Mouse (Mus musculus): ENCODE measurements around the gene Mbtd1. TPM values are rescaled to one million over a fixed set of nuclear protein-coding genes. Genes with fewer than 3 reads are reported as not detected.
"Not testable (repeated sequence)": the region's sequence is repeated elsewhere in the genome, so short reads cannot be mapped to it uniquely, and the experiment has no call there.

The Mbtd1 gene
- polyA plus RNA-seq, 1 experiment from 2014 or later = 26.7 TPM

DNA sequence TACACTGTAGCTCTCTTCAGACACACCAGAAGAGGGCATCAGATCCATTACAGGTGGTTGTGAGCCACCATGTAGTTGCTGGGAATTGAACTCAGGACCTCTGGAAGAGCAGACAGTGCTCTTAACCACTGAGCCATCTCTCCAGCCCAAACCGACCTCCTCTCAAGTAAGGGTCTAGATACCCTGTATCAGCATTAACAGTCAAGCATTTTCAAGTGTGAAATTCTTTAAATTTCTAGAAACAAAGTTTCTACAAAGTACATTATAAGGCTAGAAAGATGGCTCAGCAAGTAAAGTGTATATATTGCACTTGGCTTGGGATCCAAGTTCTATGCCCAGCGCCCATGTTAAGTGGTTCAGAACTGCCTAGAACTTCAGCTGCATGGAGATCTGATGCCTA is 29.4 kb downstream of the Mbtd1 start:
- not testable (repeated sequence) for H3K27me3 ChIP-seq (ENCODE audit: control insufficient read depth, insufficient read depth, low read length); H3K4me3 ChIP-seq (replicated peaks; ENCODE audit: low read depth, low read length); ATAC-seq (ENCODE audit: low FRiP score, low TSS enrichment); H3K9me3 ChIP-seq (ENCODE audit: control insufficient read depth, low read length); H3K4me2 ChIP-seq (ENCODE audit: low read length); H3K27ac ChIP-seq (replicated peaks; ENCODE audit: low read depth, low read length); H3K4me1 ChIP-seq (ENCODE audit: control insufficient read depth, insufficient read depth, low read length); DNase-seq; H3K9ac ChIP-seq (replicated peaks; ENCODE audit: low read length)
- H3K36me3 ChIP-seq (ENCODE audit: control insufficient read depth, insufficient read depth, low read length) = peaks cover 80% of the 10 kb centered on the region
- 95% methylated on average over 2 of the region's 2 CpGs for WGBS

DNA sequence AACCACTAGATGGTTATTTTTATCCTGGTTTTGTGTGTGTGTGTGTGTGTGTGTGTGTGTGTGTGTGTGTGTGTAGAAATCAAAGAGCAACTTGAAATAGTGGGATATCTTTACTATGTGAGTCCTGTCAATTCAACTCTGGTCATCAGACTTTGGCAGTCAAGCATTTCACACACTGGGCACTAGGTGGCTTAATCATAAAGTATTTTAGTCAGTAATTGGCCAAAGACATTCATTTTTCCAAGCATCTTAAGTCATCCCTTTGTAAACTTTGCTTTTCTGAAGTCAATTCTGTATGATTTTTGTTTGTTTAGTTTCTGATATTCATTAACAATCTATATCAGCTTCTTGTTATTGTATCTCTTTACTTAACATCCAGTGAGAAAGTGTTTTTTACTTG is 43.5 kb downstream of the Mbtd1 start:
- Histone ChIP-seq H3K36me3 (ENCODE audit: control insufficient read depth, insufficient read depth, low read length) (peaks cover 84% of the 10 kb centered on the region), H3K9me3 (ENCODE audit: control insufficient read depth, low read length) (no peaks in the 10 kb centered on the region), H3K27me3 (ENCODE audit: control insufficient read depth, insufficient read depth, low read length) (no peaks in the 10 kb centered on the region), H3K4me1 (ENCODE audit: control insufficient read depth, insufficient read depth, low read length) (no peaks in the 10 kb centered on the region), H3K9ac (replicated peaks; ENCODE audit: low read length) (no peak overlapping the region), H3K4me3 (replicated peaks; ENCODE audit: low read depth, low read length) (no peak overlapping the region), H3K27ac (replicated peaks; ENCODE audit: low read depth, low read length) (no peak overlapping the region), H3K4me2 (ENCODE audit: low read length) (no peak overlapping the region)
- no peak for ATAC-seq (ENCODE audit: low FRiP score, low TSS enrichment)
- DNase-seq = no peak

DNA sequence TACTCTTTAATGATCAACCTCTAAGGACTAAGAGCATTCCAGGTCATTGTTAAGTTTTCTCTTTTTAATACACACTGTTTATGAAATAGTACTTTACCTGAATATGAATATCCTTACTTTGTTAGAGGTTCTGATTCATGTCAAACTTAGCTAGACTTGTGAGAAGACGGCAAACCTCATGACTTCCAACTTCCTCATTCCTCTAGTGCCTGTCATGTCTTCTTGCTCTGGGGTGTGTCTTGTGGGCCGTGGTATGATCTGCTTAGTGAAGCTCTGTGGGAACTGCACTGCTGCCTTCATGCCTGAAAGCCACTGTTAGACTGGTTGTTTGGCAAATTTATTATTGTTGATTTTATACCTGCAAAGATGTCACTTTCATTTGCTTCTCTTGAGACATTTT is 55.3 kb downstream of the Mbtd1 start:
- ATAC-seq (ENCODE audit: low FRiP score, low TSS enrichment) (no peak), DNase-seq (no peak)
- no peak overlapping the region for H3K4me3 ChIP-seq (replicated peaks; ENCODE audit: low read depth, low read length)
- H3K27ac ChIP-seq (replicated peaks; ENCODE audit: low read depth, low read length) = no peak overlapping the region
- no peaks in the 10 kb centered on the region for H3K4me1 ChIP-seq (ENCODE audit: control insufficient read depth, insufficient read depth, low read length)
- H3K27me3 ChIP-seq (ENCODE audit: control insufficient read depth, insufficient read depth, low read length) = no peaks in the 10 kb centered on the region
- peaks cover 73% of the 10 kb centered on the region for H3K36me3 ChIP-seq (ENCODE audit: control insufficient read depth, insufficient read depth, low read length)
- no peaks in the 10 kb centered on the region for H3K9me3 ChIP-seq (ENCODE audit: control insufficient read depth, low read length)
- H3K9ac ChIP-seq (replicated peaks; ENCODE audit: low read length) = no peak overlapping the region
- WGBS = 96% methylated on average over 2 of the region's 2 CpGs
- H3K4me2 ChIP-seq (ENCODE audit: low read length) = no peak overlapping the region

DNA sequence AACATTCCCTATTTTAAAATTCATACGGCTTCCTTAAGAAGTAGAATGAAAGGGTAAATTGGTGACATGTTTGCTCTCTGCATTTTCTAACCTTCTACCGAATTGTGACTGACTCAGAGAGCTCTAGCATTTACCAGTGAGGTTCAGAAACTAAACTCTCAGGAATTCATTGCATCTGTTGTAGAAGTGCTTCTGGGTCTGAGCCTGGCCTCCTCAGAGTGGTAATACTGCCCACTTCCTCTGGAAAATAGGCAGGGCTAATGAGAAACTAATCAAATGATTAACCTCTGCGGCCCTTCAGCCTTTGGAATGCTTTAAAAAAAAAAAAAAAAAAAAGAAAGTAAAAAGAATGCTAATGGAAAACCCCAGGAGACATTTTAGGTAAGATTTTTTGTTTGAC is 59.3 kb downstream of the Mbtd1 start:
- Histone ChIP-seq H3K27ac (replicated peaks; ENCODE audit: low read depth, low read length) (no peak overlapping the region), H3K27me3 (ENCODE audit: control insufficient read depth, insufficient read depth, low read length) (no peaks in the 10 kb centered on the region), H3K9ac (replicated peaks; ENCODE audit: low read length) (no peak overlapping the region), H3K4me3 (replicated peaks; ENCODE audit: low read depth, low read length) (no peak overlapping the region), H3K36me3 (ENCODE audit: control insufficient read depth, insufficient read depth, low read length) (peaks cover 54% of the 10 kb centered on the region), H3K4me1 (ENCODE audit: control insufficient read depth, insufficient read depth, low read length) (no peaks in the 10 kb centered on the region), H3K9me3 (ENCODE audit: control insufficient read depth, low read length) (no peaks in the 10 kb centered on the region), H3K4me2 (ENCODE audit: low read length) (no peak overlapping the region)
- ATAC-seq (ENCODE audit: low FRiP score, low TSS enrichment) = no peak
- WGBS = 83% methylated on average over 3 of the region's 3 CpGs
- DNase-seq = no peak

DNA sequence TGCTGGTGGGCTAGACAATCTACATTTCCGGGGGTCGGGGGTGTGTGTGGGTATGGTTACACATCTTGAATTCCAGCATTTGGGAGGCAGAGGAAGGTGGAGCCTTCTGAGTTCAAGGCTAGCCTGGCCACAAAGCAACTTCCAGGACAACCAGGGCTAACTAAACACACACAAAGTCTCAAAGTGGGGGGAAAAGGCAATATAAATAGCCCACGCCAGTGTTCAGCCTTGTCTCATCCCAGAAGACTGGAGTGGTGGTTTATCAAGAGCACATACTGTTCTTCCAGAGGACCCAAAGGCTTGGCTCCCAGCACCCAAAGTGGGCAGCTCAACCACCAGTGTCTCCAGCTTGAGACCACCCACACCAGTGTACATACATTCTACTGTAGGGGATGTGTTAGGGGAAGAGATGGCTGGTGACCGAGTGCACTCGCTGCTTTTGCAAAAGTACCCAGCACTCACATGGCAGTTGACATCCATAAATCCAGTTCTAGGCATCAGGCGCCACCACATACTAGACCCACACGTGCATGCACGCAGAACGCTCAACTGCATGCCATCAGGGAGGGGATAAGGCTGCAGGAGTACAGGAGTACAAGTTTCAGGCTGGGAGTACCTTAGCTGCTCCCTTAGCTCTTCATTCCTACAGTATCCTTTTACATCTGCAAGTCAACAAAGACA is 63.4 kb downstream of the Mbtd1 start:
- no peaks in the 10 kb centered on the region for H3K9me3 ChIP-seq (ENCODE audit: control insufficient read depth, low read length)
- no peak overlapping the region for H3K9ac ChIP-seq (replicated peaks; ENCODE audit: low read length)
- H3K36me3 ChIP-seq (ENCODE audit: control insufficient read depth, insufficient read depth, low read length) = peaks cover 48% of the 10 kb centered on the region
- ATAC-seq (ENCODE audit: low FRiP score, low TSS enrichment) (no peak), DNase-seq (no peak)
- H3K27ac ChIP-seq (replicated peaks; ENCODE audit: low read depth, low read length) = no peak overlapping the region
- 95% methylated on average over 9 of the region's 9 CpGs for WGBS
- H3K27me3 ChIP-seq (ENCODE audit: control insufficient read depth, insufficient read depth, low read length) = no peaks in the 10 kb centered on the region
- no peaks in the 10 kb centered on the region for H3K4me1 ChIP-seq (ENCODE audit: control insufficient read depth, insufficient read depth, low read length)
- no peak overlapping the region for H3K4me2 ChIP-seq (ENCODE audit: low read length)
- H3K4me3 ChIP-seq (replicated peaks; ENCODE audit: low read depth, low read length) = no peak overlapping the region

DNA sequence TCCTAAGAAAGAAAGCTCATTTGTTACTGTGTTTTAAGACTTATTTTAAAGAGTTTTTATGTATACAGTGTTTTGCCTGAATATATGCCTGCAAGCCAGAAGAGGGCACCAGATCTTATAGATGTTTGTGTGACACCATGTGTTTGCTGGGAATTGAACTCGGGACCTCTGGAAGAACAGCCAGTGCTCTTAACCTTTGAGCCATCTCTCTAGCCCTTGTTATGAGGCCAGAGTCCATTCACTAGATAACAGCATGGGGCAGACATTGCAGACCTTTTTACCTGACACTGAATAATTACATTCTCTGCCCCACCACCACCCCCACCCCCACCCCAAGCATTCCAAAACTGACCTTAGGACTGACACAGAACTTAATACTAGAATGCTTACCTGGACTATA is 64.4 kb downstream of the Mbtd1 start:
- H3K4me3 ChIP-seq (replicated peaks; ENCODE audit: low read depth, low read length) = no peak overlapping the region
- 97% methylated on average over 1 of the region's 1 CpGs for WGBS
- no peak for ATAC-seq (ENCODE audit: low FRiP score, low TSS enrichment)

DNA sequence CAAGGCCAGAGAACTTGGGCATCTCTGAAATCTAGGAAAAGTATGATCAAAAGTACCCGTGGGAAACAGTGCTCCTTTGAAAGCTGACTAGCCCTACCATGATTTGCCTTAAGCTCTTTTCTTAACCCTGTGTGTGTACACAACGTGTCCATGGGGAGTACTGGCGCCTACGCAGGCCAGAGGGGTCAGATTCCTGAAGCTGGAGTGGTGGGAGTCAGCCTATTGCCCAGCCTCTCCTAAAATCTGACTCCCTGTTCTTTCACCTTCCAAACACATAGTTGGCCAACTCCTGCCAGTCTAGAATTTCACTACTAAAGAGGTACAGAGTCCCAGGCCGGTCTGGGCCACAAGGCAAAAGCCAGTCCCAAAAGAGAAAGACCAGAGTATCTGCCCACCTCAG is 66.7 kb downstream of the Mbtd1 start:
- WGBS = 71% methylated on average over 5 of the region's 5 CpGs
- Histone ChIP-seq H3K4me1 (ENCODE audit: control insufficient read depth, insufficient read depth, low read length) (peaks cover 10% of the 10 kb centered on the region), H3K36me3 (ENCODE audit: control insufficient read depth, insufficient read depth, low read length) (peaks cover 34% of the 10 kb centered on the region), H3K27ac (replicated peaks; ENCODE audit: low read depth, low read length) (no peak overlapping the region), H3K4me2 (ENCODE audit: low read length) (no peak overlapping the region), H3K27me3 (ENCODE audit: control insufficient read depth, insufficient read depth, low read length) (no peaks in the 10 kb centered on the region), H3K4me3 (replicated peaks; ENCODE audit: low read depth, low read length) (no peak overlapping the region), H3K9me3 (ENCODE audit: control insufficient read depth, low read length) (no peaks in the 10 kb centered on the region), H3K9ac (replicated peaks; ENCODE audit: low read length) (no peak overlapping the region)
- DNase-seq = no peak
- ATAC-seq (ENCODE audit: low FRiP score, low TSS enrichment) = no peak

More for the DNA sequence above, 64.4 kb downstream of the Mbtd1 start:
- no peaks in the 10 kb centered on the region for H3K27me3 ChIP-seq (ENCODE audit: control insufficient read depth, insufficient read depth, low read length)
- no peaks in the 10 kb centered on the region for H3K9me3 ChIP-seq (ENCODE audit: control insufficient read depth, low read length)
- no peak overlapping the region for H3K9ac ChIP-seq (replicated peaks; ENCODE audit: low read length)
- peaks cover 43% of the 10 kb centered on the region for H3K36me3 ChIP-seq (ENCODE audit: control insufficient read depth, insufficient read depth, low read length)
- H3K27ac ChIP-seq (replicated peaks; ENCODE audit: low read depth, low read length) = no peak overlapping the region
- DNase-seq = no peak
- no peak overlapping the region for H3K4me2 ChIP-seq (ENCODE audit: low read length)
- H3K4me1 ChIP-seq (ENCODE audit: control insufficient read depth, insufficient read depth, low read length) = 0 out of 2 replicates have a peak, but pooled peaks cover 3% of the 10 kb centered on the region

DNA sequence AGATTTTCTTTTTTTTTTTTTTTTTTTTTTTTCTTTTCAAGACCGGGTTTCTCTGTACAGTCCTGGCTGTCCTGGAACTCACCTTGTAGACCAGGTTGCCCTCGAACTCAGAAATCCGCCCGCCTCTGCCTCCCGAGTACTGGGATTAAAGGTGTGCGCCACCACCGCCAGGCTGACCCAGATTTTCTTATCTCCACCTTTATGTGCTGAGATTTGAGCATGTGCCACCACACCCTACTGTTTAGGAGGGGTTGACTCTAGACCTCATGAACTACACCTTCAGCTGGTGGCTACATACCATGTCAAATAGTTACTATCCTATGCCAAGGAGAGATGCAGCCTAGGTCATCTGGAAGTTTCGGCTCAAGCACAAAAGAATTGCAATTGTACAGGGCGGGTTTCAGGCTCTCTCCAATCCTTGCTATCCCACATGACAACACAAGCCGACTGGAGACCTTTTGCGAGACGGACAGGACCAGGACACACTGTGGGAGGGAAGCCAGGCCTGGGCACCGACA is 69.1 kb downstream of the Mbtd1 start:
- Histone ChIP-seq H3K9me3 (ENCODE audit: control insufficient read depth, low read length) (no peaks in the 10 kb centered on the region), H3K4me1 (ENCODE audit: control insufficient read depth, insufficient read depth, low read length) (peaks cover 10% of the 10 kb centered on the region), H3K27me3 (ENCODE audit: control insufficient read depth, insufficient read depth, low read length) (no peaks in the 10 kb centered on the region), H3K9ac (replicated peaks; ENCODE audit: low read length) (peak overlapping the region; percentile 66), H3K4me2 (ENCODE audit: low read length) (peak overlapping the region; percentile 89), H3K4me3 (replicated peaks; ENCODE audit: low read depth, low read length) (peak overlapping the region; percentile 60), H3K36me3 (ENCODE audit: control insufficient read depth, insufficient read depth, low read length) (peaks cover 43% of the 10 kb centered on the region), H3K27ac (replicated peaks; ENCODE audit: low read depth, low read length) (peak overlapping the region; percentile 82; the same call in 1 of the 2 replicates)
- ATAC-seq (ENCODE audit: low FRiP score, low TSS enrichment) (0 out of 2 replicates have a peak, but pooled peaks have one; percentile 29), DNase-seq (no peak)
- WGBS = 48% methylated on average over 13 of the region's 13 CpGs

All from midbrain, embryonic 14.5 days (tissue).